Comparison of ENCODE assay signal across 24 mouse cellular contexts in genomic region chr11:68220733-68221132, GRCm38 (mm10).
A peak's percentile ranks its signal among the peaks of the same experiment; 100 is the strongest.
DNase-seq lines count a peak whose midpoint lies in the region; ATAC-seq and TF ChIP-seq lines count a peak whose summit lies in the region.
"Had no signal": no experiment of that assay in that cellular context is flagged by ENCODE, and none has a peak within 500 bp of the region (broad histone marks: within the 10 kb centered on the region; RNA-seq: fewer than 3 reads in every experiment).

No protein-coding gene starts in this region.

- DNase-seq in midbrain, embryonic 10.5 days (ENCODE audit: low spot score), result no peak
- no peak for DNase-seq in midbrain, embryonic 11.5 days (ENCODE audit: low spot score, missing footprints)
- DNase-seq in embryo, embryonic 10.5 days (ENCODE audit: low spot score), result peak; percentile 67
- peak; percentile 80 for DNase-seq in limb, embryonic 11.5 days (ENCODE audit: low spot score)
- no peak for DNase-seq in cerebellum, adult 2 months
- DNase-seq in layer of hippocampus, adult 11-12 months (ENCODE audit: low spot score), result no peak
- no peak for DNase-seq in forebrain, postnatal 0 days
- DNase-seq: adrenal gland, postnatal 36 days; cerebellum, adult 11-12 months; cerebellum, postnatal 25 days; gastrocnemius, adult 2 months; heart, postnatal 14 days; kidney, postnatal 4 days; lung, adult 2 months; right cerebral cortex, postnatal 25 days; thymus, adult 2 months had no signal

- H3K4me1 ChIP-seq in midbrain, embryonic 10.5 days, result peaks cover 66% of the 10 kb centered on the region
- peaks cover 18% of the 10 kb centered on the region for H3K4me1 ChIP-seq in midbrain, embryonic 11.5 days (ENCODE audit: control insufficient read depth, insufficient read depth, low read length)
- H3K4me1 ChIP-seq in limb, embryonic 11.5 days (ENCODE audit: control insufficient read depth, insufficient read depth, low read length), result peaks cover 36% of the 10 kb centered on the region
- 0 out of 2 replicates have a peak, but pooled peaks cover 10% of the 10 kb centered on the region for H3K4me1 ChIP-seq in cerebellum, adult 2 months (ENCODE audit: control insufficient read depth, insufficient read depth, low read length)
- H3K4me1 ChIP-seq in forebrain, postnatal 0 days (ENCODE audit: insufficient read depth), result peaks cover 5% of the 10 kb centered on the region; the same call in 1 of the 2 replicates

- H3K4me2 ChIP-seq in midbrain, embryonic 11.5 days, result no peak overlapping the region
- H3K4me2 ChIP-seq in limb, embryonic 11.5 days (ENCODE audit: low read depth, severe bottlenecking), result no peak overlapping the region
- H3K4me2 ChIP-seq in forebrain, postnatal 0 days (ENCODE audit: low read depth), result no peak overlapping the region
- H3K4me2 ChIP-seq: heart, embryonic 11.5 days; kidney, embryonic 15.5 days; liver, embryonic 11.5 days; midbrain, embryonic 12.5 days; stomach, embryonic 15.5 days had no signal

- H3K9ac ChIP-seq in midbrain, embryonic 11.5 days (ENCODE audit: low read length), result no peak overlapping the region
- no peak overlapping the region for H3K9ac ChIP-seq in limb, embryonic 11.5 days (ENCODE audit: low read length)
- no peak overlapping the region for H3K9ac ChIP-seq in forebrain, postnatal 0 days
- H3K9ac ChIP-seq: kidney, embryonic 15.5 days; midbrain, embryonic 12.5 days; stomach, embryonic 15.5 days had no signal

- no peak for ATAC-seq in midbrain, embryonic 11.5 days (ENCODE audit: low FRiP score)
- no peak for ATAC-seq in limb, embryonic 11.5 days (ENCODE audit: insufficient number of reproducible peaks, low FRiP score, low TSS enrichment, low read depth)
- ATAC-seq in forebrain, postnatal 0 days, result no peak
- ATAC-seq: activated CD4-positive, CD25-positive, alpha-beta regulatory T cell, adult 4 months; hindbrain, postnatal 0 days; intestine, postnatal 0 days had no signal

- TF ChIP-seq CTCF in cerebellum, adult 2 months (IDR thresholded peaks at IDR 0.05; ENCODE audit: borderline replicate concordance, insufficient read depth, low read depth, low read length), result no peak
- no peak for TF ChIP-seq CTCF in forebrain, postnatal 0 days (IDR thresholded peaks at IDR 0.05; ENCODE audit: low read depth)

- WGBS in midbrain, embryonic 10.5 days, result 69% methylated on average over 4 of the region's 4 CpGs
- WGBS in midbrain, embryonic 11.5 days, result 94% methylated on average over 4 of the region's 4 CpGs
- 26% methylated on average over 4 of the region's 4 CpGs for WGBS in limb, embryonic 11.5 days
- WGBS in cerebellum, adult 2 months, result 90% methylated on average over 4 of the region's 4 CpGs
- WGBS in forebrain, postnatal 0 days, result 95% methylated on average over 4 of the region's 4 CpGs

- no peaks in the 10 kb centered on the region for H3K9me3 ChIP-seq in midbrain, embryonic 10.5 days (replicated peaks)
- no peaks in the 10 kb centered on the region for H3K9me3 ChIP-seq in midbrain, embryonic 11.5 days (ENCODE audit: control insufficient read depth, low read length)
- no peaks in the 10 kb centered on the region for H3K9me3 ChIP-seq in limb, embryonic 11.5 days (ENCODE audit: control insufficient read depth, low read length)
- H3K9me3 ChIP-seq in forebrain, postnatal 0 days (ENCODE audit: low read length), result no peaks in the 10 kb centered on the region
- H3K9me3 ChIP-seq: kidney, embryonic 15.5 days; midbrain, embryonic 12.5 days; stomach, embryonic 15.5 days had no signal

- TF ChIP-seq POLR2A in cerebellum, adult 2 months (IDR thresholded peaks at IDR 0.05; ENCODE audit: borderline replicate concordance, insufficient read depth, low read length), result no peak

- no peak overlapping the region for H3K4me3 ChIP-seq in midbrain, embryonic 10.5 days
- H3K4me3 ChIP-seq in midbrain, embryonic 11.5 days (ENCODE audit: low read depth, low read length), result no peak overlapping the region
- H3K4me3 ChIP-seq in limb, embryonic 11.5 days (ENCODE audit: low read depth, low read length), result no peak overlapping the region
- no peak overlapping the region for H3K4me3 ChIP-seq in cerebellum, adult 2 months (replicated peaks; ENCODE audit: insufficient read depth, low read depth, low read length)
- H3K4me3 ChIP-seq in forebrain, postnatal 0 days (ENCODE audit: low read depth, low read length), result no peak overlapping the region
- H3K4me3 ChIP-seq: gastrocnemius, adult 2 months; kidney, embryonic 15.5 days; midbrain, embryonic 12.5 days; stomach, embryonic 15.5 days had no signal

- H3K27ac ChIP-seq in midbrain, embryonic 10.5 days (replicated peaks), result peak overlapping the region; percentile 13; the same call in 1 of the 2 replicates
- no peak overlapping the region for H3K27ac ChIP-seq in midbrain, embryonic 11.5 days (ENCODE audit: low read depth, low read length)
- H3K27ac ChIP-seq in limb, embryonic 11.5 days (replicated peaks; ENCODE audit: low read depth, low read length), result no peak overlapping the region
- H3K27ac ChIP-seq in cerebellum, adult 2 months (ENCODE audit: insufficient read depth, low read length), result no peak overlapping the region
- H3K27ac ChIP-seq in forebrain, postnatal 0 days (ENCODE audit: low read depth, low read length), result no peak overlapping the region
- H3K27ac ChIP-seq: gastrocnemius, adult 2 months; hindbrain, postnatal 0 days; kidney, embryonic 15.5 days; midbrain, embryonic 12.5 days; stomach, embryonic 15.5 days had no signal

- H3K36me3 ChIP-seq in midbrain, embryonic 10.5 days, result peaks cover 69% of the 10 kb centered on the region
- no peaks in the 10 kb centered on the region for H3K36me3 ChIP-seq in midbrain, embryonic 11.5 days (ENCODE audit: control insufficient read depth, insufficient read depth, low read length)
- H3K36me3 ChIP-seq in limb, embryonic 11.5 days (ENCODE audit: control insufficient read depth, insufficient read depth, low read length), result no peaks in the 10 kb centered on the region
- no peaks in the 10 kb centered on the region for H3K36me3 ChIP-seq in forebrain, postnatal 0 days (ENCODE audit: insufficient read depth)
- H3K36me3 ChIP-seq: kidney, embryonic 15.5 days; midbrain, embryonic 12.5 days; stomach, embryonic 15.5 days had no signal

- peaks cover 80% of the 10 kb centered on the region for H3K27me3 ChIP-seq in midbrain, embryonic 10.5 days (ENCODE audit: low read depth, poor library complexity, severe bottlenecking)
- no peaks in the 10 kb centered on the region; the same call in 1 of the 2 replicates for H3K27me3 ChIP-seq in midbrain, embryonic 11.5 days (ENCODE audit: control insufficient read depth, insufficient read depth, low read length)
- no peaks in the 10 kb centered on the region for H3K27me3 ChIP-seq in limb, embryonic 11.5 days (ENCODE audit: control insufficient read depth, insufficient read depth, low read length)
- no peaks in the 10 kb centered on the region; the same call in 1 of the 2 replicates for H3K27me3 ChIP-seq in cerebellum, adult 2 months (ENCODE audit: control insufficient read depth, insufficient read depth, low read length)
- H3K27me3 ChIP-seq in forebrain, postnatal 0 days (ENCODE audit: insufficient read depth, low read length), result no peaks in the 10 kb centered on the region
- H3K27me3 ChIP-seq: kidney, embryonic 15.5 days; stomach, embryonic 15.5 days had no signal

Comparison
In these comparisons a context has a peak if more than half of its experiments do, and no peak if none do; other contexts are left out.
1. DNase-seq: peak in embryo, embryonic 10.5 days (single experiment) and limb, embryonic 11.5 days (single experiment); none in midbrain, embryonic 10.5 days (single experiment), midbrain, embryonic 11.5 days (single experiment), cerebellum, adult 2 months (0 of 2), layer of hippocampus, adult 11-12 months (single experiment) and forebrain, postnatal 0 days (single experiment).